Mouse (Mus musculus) ovary, adult 2 months (tissue): ENCODE measurements around the gene Fam102b. TPM values are rescaled to one million over a fixed set of nuclear protein-coding genes. Genes with fewer than 3 reads are reported as not detected.

Source experiments
- polyA plus RNA-seq: library from polyadenylated mRNA; depleted of rRNA; stranded (reverse); fragments of >200 nt; gene quantifications from 2 replicates; pipeline ENCODE4 v1.2.3, GENCODE M21; 2012; rRNA removed

Fam102b gene
- polyA plus RNA-seq = 5.2 and 6.3 TPM in 2 replicates

DNA sequence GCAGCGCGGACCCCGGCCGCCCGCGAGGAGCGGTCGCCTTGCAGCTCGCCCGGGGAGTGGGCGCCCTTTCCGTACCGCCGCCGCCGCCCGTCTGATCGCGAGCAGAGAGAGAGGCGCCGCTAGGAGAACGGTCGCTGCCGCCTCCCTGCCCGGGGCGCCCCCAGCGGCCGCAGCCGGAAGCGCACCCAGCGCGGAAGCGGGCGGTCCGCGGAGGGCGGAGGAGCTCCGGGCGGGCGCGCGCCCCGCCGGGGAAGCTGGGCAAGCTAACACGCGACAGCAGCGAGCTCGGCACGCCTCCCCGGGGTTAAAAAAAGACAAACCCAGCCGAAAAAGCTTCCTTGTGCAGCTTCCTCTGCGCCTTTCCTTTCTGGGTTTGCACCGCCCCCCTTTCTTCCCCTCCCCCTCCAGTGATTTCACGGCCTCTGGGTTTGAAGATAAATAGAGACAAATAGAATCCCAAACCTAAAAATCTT lies at the start of gene Fam102b:
TSS of gene Fam102b (minus strand) at position 93 of the 473 bp plus-strand sequence.

DNA sequence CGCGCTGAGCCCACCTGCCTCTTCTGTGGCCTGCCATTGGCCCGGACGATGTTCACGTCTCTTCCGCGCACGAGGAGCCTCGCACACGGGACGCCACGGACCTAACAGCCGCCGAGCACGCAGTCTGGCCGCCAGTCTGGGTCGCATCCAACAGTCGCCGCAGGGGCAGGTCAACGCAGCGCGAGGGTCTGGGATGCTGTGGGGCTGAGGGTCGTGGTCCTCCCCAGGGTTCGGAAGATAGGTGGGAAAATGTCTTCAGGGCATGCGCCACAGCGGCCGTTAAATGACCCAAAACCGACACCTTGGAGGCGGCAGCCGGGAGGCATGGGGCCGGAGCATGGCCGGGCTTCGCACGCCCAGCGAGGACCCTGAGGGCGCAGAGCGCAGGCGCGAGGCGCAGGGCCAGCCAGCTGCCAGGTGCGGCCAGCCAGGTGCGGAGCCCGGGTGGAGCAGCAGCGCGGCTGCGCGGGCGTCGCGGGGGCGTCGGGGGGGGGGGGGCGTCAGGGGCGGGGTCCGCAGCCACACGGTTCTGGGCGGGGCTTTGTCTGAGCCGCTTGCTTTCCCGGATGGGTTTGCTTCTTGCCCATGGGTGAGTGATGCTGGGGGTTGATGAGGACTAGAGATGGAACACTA lies 87.3 kb downstream of the Fam102b start, which contains the start of gene Gm9857:
TSS of gene Gm9857 (minus strand) at position 445 of the 633 bp plus-strand sequence.

DNA sequence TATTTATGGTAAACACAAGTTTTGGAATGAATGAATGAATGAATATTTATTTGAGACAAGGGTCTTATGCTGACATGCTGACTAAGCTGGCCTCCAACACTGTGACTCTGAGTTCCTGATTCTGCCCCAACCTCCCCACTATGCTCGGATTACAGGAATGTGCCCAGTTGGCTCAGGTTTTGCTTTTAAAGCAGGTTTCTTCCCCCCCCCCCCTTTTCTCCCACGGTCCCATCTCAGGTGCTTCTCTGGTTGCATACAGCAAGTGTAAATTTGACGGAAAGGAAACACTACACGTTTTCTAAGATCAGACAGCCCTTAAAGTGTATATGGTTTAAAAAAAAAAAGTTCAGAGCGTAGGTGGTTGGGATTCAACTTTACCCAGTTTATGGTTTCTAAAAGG lies 87.8 kb downstream of the Fam102b start, which contains the start of gene Henmt1:
TSS of gene Henmt1 (plus strand) at position 301 of the 400 bp plus-strand sequence.

Other genes with a start within 250 kb of the Fam102b start
- 5.0 and 5.8 TPM in 2 replicates for gene Stxbp3, start 187.1 kb downstream of the Fam102b start, polyA plus RNA-seq
- gene Fndc7, start 137.6 kb downstream of the Fam102b start, polyA plus RNA-seq = 32.8 and 33.3 TPM in 2 replicates
- 89.6 and 124 TPM in 2 replicates for gene Prpf38b, start 115.9 kb downstream of the Fam102b start, polyA plus RNA-seq
- gene Henmt1, start 87.7 kb downstream of the Fam102b start, polyA plus RNA-seq = 0.42 and 0.67 TPM in 2 replicates
- gene Gm9857, start 87.2 kb downstream of the Fam102b start, polyA plus RNA-seq = 1.3 and 1.8 TPM in 2 replicates
- not detected in 2 replicates for gene Slc25a54, start 52.9 kb upstream of the Fam102b start, polyA plus RNA-seq
- 7.9 and 20.1 TPM in 2 replicates for gene Slc25a24, start 95.5 kb upstream of the Fam102b start, polyA plus RNA-seq